Mouse (Mus musculus): Measurements from ENCODE around the gene Lrrc56.

Gene Lrrc56

DNA sequence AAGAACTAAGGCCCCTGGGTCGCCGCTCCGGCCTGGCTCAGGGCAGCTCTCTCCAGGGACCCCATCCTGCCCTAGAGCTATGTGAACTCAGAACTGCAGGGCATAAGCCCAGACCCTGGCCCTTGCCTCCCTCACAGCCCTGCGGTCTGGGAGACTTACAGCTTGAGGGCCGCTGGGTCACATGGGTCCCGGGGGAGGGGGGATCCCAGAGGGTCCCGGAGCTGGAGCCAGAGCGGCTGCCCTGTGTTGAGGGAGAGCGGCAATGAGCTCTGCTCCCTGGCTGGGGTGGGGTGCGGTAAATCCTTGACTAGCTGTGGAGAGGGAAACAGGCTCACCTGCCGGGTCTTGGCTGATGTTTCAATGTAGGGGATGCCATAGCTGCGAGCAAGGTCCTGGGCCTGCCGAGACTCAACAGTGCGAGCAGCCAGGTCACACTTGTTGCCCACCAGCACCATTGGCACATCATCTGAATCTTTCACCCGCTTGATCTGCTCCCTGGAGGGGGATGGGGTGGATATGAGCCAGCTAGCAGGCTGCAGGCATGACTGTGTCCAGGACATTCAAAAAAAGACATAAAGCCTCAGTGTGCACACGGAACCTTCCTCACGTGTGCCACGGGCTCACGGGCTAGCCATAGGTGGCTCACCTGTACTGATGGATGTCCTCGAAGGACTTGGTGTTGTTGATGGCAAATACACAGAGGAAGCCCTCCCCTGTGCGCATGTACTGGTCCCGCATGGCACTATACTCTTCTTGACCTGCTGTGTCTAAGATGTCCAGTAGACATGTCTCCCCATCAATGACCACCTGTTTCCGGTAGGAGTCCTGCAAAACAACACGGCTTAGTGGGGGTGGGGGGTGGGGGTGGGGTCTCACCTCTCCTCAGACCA is 1.9 kb upstream of the Lrrc56 start:
- no peak for DNase-seq (ENCODE audit: low read depth, low spot score)

DNA sequence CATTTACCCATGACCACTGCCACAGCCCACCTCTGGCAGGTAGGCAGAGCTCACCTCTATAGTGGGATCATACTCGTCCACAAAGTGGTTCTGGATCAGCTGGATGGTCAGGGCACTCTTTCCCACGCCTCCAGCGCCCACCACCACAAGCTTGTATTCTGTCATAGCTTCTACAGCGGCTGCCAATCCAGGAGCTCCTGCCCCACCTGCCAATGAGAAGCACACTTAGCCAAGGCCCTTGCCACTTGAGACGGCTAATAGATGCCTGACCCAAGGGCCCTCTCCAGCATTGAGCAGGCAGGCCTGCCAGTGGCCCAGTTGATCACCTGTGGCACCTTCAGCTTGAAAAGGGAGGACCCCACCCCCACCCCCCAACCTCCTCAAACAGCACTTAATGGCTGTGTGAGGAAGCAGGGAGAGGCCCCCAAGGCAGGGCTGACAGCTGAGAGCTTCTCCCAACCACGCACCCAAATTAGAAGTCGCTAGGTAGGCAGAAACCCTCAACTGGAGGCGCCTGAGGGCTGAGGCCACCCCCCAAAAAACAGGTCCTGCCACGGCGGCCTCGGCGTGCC is 1.1 kb upstream of the Lrrc56 start:
- peak; percentile 36 for DNase-seq (ENCODE audit: low read depth, low spot score)

DNA sequence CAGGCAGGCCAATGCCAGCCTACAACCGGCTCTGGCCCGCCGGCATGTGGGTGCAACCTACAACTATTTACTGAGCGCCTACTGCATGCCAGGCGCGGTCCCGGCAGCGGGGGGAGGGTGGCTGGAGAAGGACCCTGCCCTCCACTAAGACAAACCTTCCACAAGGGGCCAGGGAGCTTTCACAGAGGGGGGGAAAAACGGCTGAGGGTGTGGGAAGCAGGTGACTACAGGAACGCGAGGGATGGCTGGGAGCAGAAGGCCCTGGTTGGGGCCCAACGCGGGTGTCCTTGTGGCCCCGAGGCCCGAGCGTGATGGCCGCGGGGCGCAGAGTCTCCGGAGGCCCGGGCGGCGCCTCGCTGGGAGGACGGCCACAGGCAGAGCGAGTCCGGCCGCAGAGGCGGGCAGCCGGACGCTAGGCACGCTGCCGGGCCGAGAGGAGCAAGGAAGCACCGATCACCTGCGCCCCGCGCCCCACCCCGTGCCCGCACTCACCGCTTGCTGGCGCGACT is 555 bp upstream of the Lrrc56 start:
- DNase-seq (ENCODE audit: low read depth, low spot score): peak; percentile 16

- no peak for DNase-seq (ENCODE audit: low read depth, low spot score)
Observed at GRCm38 (mm10) chr7:141194409-141194808, 452 bp downstream of the Lrrc56 start.

- DNase-seq (ENCODE audit: low read depth, low spot score): peak; percentile 60
Observed at GRCm38 (mm10) chr7:141194830-141195229, 873 bp downstream of the Lrrc56 start.

DNA sequence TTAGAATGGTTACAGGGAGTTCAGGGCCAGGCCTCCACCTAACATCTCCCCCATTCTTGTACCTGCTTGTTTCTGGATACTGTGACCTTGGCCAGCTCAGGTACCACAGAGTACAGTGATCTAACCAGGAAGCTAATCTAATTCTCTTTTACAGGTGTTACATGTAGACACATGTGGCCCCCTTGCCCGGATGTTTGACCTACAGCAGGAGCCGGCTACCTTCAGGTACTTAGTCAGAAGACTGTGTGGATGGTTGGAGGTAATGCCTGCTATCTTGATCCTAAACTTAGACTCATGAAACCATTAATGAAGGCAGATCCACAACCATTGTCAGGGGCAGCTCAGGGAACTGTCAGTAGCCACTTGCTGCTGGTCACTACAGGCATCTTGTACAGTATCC is 1.8 kb downstream of the Lrrc56 start:
- DNase-seq (ENCODE audit: low read depth, low spot score): no peak

- no peak for DNase-seq (ENCODE audit: low read depth, low spot score)
Observed at GRCm38 (mm10) chr7:141196619-141197282, 2.8 kb downstream of the Lrrc56 start.

DNA sequence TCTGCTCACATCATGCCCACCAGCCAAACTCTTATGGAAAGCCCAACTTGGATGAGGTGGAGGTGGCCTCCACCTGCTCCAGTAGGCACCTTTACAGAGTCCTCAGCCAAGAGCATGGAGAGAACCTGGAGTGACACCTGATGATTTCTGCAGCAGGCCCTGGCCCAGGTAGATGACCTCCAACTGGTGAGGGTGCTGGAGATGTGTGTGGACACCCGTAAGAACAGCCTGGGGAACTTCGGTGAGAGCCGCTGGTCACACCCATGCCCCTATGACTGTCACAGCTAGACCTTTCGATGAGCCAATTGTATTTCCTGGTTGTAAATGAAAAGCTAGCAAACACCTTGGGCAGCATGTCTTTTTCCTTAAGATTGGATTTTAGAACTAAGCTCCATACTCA is 4.2 kb downstream of the Lrrc56 start:
- DNase-seq (ENCODE audit: low read depth, low spot score): no peak

- DNase-seq (ENCODE audit: low read depth, low spot score): no peak
Observed at GRCm38 (mm10) chr7:141204546-141204945, 10.6 kb downstream of the Lrrc56 start.

DNA sequence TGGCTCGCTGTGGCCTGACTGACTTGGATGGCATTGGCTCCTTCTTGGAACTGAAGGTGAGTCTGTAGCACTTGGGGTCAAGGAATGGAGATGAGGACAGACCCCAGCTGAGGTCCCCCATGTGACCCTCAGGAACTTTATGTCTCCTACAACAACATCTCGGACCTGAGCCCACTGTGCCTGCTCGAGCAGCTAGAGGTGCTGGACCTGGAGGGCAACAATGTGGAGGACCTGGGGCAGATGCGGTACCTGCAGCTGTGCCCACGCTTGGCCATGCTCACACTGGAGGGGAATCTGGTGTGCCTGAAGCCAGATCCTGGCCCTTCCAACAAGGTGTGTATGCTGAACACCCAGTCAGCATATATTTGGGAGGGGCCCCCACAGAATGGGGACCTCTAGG is 11.5 kb downstream of the Lrrc56 start:
- no peak for DNase-seq (ENCODE audit: low read depth, low spot score)

DNA sequence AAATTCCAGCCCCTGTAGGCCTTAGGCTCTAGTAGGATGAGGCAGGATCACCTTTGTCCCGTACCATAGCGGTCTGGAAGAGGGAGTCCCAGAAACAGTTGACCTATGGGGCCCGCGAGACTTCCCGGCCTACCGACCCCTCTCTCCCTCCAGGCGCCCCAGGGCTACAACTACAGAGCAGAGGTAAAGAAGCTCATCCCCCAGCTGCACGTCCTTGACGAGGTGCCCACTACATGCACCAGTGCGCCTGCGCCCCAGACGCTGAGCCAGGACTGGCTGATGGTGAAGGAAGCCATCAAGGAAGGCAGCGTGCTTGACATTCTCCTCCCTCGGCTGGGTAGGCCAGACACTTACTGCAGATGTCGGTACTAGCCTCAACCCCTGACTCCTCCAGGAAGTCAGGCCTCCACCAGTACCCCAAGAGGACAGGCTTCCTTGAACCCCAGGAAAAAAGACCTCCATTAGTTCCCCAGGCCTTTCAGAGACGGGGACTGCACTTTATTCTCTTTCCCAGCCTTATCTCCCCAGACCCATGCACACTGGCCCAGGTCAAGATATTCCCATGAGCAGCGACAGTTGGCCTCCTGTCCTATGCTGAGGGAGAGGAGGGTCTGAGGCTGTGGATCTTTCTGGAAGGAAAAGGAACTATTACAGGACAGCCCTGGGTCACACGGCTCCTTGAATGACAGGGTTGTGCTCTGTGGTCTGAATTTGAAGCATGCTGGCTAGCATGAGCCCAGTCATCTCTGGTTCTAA is 12.4 kb downstream of the Lrrc56 start:
- no peak for DNase-seq (ENCODE audit: low read depth, low spot score)

- DNase-seq (ENCODE audit: low read depth, low spot score): no peak
Observed at GRCm38 (mm10) chr7:141209526-141209925, 15.6 kb downstream of the Lrrc56 start.

DNA sequence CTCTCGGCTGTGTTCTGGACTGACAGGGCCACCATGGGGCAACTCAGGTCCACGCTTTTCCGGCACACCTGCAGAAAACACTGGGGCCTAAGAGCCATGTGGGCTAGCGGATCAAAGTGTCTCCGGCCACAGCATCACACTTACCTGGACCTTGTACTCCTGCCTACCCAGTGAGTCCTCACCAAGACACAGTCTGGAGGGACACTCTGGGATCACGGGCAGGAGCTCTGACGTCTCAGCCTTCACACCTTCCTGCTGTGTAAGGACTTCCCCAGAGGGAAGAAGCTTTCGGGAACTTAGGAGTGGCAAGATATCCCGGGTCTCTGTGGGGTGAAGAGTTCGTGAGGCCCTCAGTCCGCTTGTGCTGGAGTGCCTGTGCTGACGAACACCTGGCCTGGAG is 16.2 kb downstream of the Lrrc56 start:
- DNase-seq (ENCODE audit: low read depth, low spot score): no peak

DNA sequence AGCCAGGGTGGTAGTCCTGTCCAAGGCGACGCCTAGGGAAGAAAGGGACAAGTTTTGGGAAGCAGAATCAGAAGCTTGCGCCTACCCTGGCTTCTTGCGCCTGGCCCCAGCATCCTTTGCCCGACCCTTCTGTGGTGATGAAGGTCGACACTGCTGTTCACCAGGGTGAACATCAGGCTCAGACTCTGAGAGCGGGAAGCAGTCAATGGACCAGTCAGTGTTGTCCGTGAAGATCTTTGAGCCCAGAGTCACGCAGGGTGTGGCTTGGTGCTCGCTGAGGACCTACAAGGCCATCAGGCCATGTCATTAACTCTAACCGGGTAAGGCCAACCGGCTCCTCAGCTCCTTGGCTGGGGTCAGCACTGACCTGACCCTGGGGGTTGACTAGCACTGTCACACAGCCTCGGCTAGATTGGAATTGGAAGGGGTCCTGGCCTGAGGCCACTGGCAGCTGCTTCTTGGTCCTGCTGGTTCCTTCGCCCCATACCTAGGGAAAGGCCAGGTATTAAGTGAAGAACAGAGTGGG is 16.7 kb downstream of the Lrrc56 start:
- DNase-seq (ENCODE audit: low read depth, low spot score): no peak

- no peak for DNase-seq (ENCODE audit: low read depth, low spot score)
Observed at GRCm38 (mm10) chr7:141213133-141213532, 19.2 kb downstream of the Lrrc56 start.

- no peak for DNase-seq (ENCODE audit: low read depth, low spot score)
Observed at GRCm38 (mm10) chr7:141213605-141214235, 19.8 kb downstream of the Lrrc56 start, which contains the start of gene Lmntd2. Lmntd2 (minus strand) TSS chr7:141214080.

DNA sequence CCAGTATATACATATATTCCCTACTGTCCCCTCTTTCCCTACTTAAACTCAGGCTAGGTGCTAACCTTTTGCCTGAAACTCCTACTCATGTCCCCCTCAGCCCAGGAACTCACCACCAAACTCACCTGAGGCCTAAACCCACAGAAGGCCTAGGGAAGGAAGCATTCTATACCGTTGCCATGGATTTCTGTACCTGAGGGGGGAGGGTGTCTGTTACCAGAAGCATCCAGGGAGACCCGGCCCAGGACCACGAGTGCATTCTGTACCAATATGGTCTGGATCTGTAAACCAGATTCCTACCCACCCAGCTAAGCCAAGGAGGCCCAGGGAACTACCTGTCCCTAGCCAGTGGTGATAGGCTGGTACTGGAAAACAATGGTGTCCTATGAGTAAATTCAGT is 20.4 kb downstream of the Lrrc56 start:
- DNase-seq (ENCODE audit: low read depth, low spot score): no peak

- DNase-seq (ENCODE audit: low read depth, low spot score): peak; percentile 72
Observed at GRCm38 (mm10) chr7:141215101-141215879, 21.3 kb downstream of the Lrrc56 start, which contains the start of gene Rassf7. Rassf7 (plus strand) TSS chr7:141215860.

DNA sequence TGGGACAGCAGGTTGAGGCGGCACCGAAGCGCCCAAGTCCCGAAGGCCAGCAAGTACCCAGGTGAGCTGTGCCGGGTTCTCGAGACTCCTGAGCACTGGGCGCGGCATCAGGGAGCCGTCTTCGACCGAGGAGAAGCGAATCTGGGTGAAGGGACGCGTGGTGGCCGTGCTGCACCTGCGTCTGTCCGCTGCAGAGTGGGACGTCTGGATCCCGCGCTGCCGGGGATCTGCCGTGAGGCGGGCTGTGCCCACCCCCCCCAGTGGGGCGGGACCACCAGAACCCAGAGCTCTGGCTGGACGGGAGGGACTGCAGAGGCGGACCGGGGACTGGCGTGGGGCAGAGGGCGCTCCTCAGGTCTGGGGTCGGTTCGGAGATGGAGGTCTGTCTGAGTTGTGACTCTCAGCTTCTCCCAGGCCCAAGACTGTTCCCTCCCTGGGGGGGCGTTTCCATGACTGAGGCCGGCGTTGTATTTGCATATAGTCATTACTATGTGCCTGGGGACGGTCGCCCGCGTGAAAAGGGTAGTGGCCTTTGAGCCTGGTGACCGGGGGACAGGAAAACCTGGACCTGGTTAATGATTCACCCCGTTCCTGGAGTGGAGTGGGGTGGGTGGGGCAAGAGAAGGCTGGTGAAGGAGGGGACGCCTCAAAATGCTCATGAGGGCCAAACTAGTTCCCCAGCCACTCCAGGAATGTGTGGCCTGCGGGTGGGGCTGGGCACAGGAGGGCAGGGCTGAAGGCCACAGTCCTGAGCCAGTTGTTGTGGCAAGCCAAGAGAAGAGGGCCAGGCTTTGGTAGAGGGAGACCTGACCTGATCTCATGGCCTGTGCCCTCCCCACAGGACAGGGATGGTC is 22.1 kb downstream of the Lrrc56 start:
- DNase-seq (ENCODE audit: low read depth, low spot score): no peak
